Mouse (Mus musculus) embryo, embryonic 10 days (tissue): ENCODE measurements around the gene Gtsf1.

Experiments used
- DNase-seq: peaks from one replicate; pipeline ENCODE4 v3.0.0-alpha.2; 2015; ENCODE audit warnings: low spot score

The Gtsf1 gene

GRCm38 (mm10) chr15:103377752-103378664 lies 52.3 kb downstream of the Gtsf1 start:
- DNase-seq: no peak

GRCm38 (mm10) chr15:103376837-103377269 lies 53.4 kb downstream of the Gtsf1 start:
- DNase-seq: no peak

GRCm38 (mm10) chr15:103375112-103375800 lies 55.0 kb downstream of the Gtsf1 start:
- DNase-seq: no peak

- no peak for DNase-seq
These were observed 57.8 kb downstream of the Gtsf1 start for GRCm38 (mm10) chr15:103372461-103372860.

- DNase-seq: no peak
These were observed 58.5 kb downstream of the Gtsf1 start for GRCm38 (mm10) chr15:103371741-103372140.

- peak; percentile 27 for DNase-seq
These were observed 59.1 kb downstream of the Gtsf1 start for GRCm38 (mm10) chr15:103371208-103371607.

GRCm38 (mm10) chr15:103370462-103370861 lies 59.8 kb downstream of the Gtsf1 start:
- DNase-seq: no peak

- no peak for DNase-seq
These were observed 61.1 kb downstream of the Gtsf1 start for GRCm38 (mm10) chr15:103369123-103369522.

- no peak for DNase-seq
These were observed 61.9 kb downstream of the Gtsf1 start for GRCm38 (mm10) chr15:103368179-103368940.

GRCm38 (mm10) chr15:103366376-103367149 lies 63.7 kb downstream of the Gtsf1 start, which contains the start of gene Itga5:
TSS of gene Itga5 (minus strand) at chr15:103366763.
- DNase-seq: peak; percentile 67

GRCm38 (mm10) chr15:103365471-103366375 lies 64.5 kb downstream of the Gtsf1 start:
- DNase-seq: peak; percentile 57

GRCm38 (mm10) chr15:103364761-103365160 lies 65.5 kb downstream of the Gtsf1 start:
- no peak for DNase-seq

- no peak for DNase-seq
These were observed 66.5 kb downstream of the Gtsf1 start for GRCm38 (mm10) chr15:103363809-103364208.

- DNase-seq: no peak
These were observed 67.3 kb downstream of the Gtsf1 start for GRCm38 (mm10) chr15:103362950-103363349.

GRCm38 (mm10) chr15:103362333-103362732 lies 67.9 kb downstream of the Gtsf1 start:
- DNase-seq: no peak

- no peak for DNase-seq
These were observed 69.0 kb downstream of the Gtsf1 start for GRCm38 (mm10) chr15:103361269-103361668.

- no peak for DNase-seq
These were observed 70.2 kb downstream of the Gtsf1 start for GRCm38 (mm10) chr15:103359869-103360602.

- DNase-seq: no peak
These were observed 71.2 kb downstream of the Gtsf1 start for GRCm38 (mm10) chr15:103359122-103359510.

GRCm38 (mm10) chr15:103358278-103359121 lies 71.8 kb downstream of the Gtsf1 start:
- DNase-seq: no peak
